Comparison of ENCODE assay signal across 23 mouse cellular contexts in genomic region chr5:120624427-120624826, GRCm38 (mm10). TPM values are rescaled to one million over a fixed set of nuclear protein-coding genes. Genes with fewer than 3 reads are reported as not detected.
"Had no signal": no experiment of that assay in that cellular context is flagged by ENCODE, and none has a peak within 500 bp of the region (broad histone marks: within the 10 kb centered on the region; RNA-seq: fewer than 3 reads in every experiment).

No protein-coding gene starts in this region.

- H3K9ac ChIP-seq: lung, embryonic 14.5 days; midbrain, embryonic 12.5 days; neural tube, embryonic 13.5 days; neural tube, embryonic 15.5 days had no signal

- H3K4me3 ChIP-seq: midbrain, embryonic 10.5 days; midbrain, embryonic 12.5 days; myocyte; neural tube, embryonic 13.5 days; neural tube, embryonic 15.5 days had no signal

- H3K27me3 ChIP-seq: neural tube, embryonic 15.5 days had no signal

- DNase-seq: lung, embryonic 14.5 days; lung, postnatal 10 days; lung, postnatal 4 days; midbrain, embryonic 14.5 days; retina, postnatal 1 day; right cerebral cortex, adult 18-20 months; right cerebral cortex, postnatal 25 days; right cerebral cortex, postnatal 4 days; spleen, adult 18-20 months; thymus, adult 18-20 months; thymus, postnatal 14 days had no signal

- H3K4me2 ChIP-seq: lung, embryonic 14.5 days; midbrain, embryonic 12.5 days; neural tube, embryonic 13.5 days; neural tube, embryonic 15.5 days had no signal

- H3K9me3 ChIP-seq: midbrain, embryonic 10.5 days; midbrain, embryonic 12.5 days; neural tube, embryonic 13.5 days; neural tube, embryonic 15.5 days had no signal

- ATAC-seq: midbrain, embryonic 16.5 days had no signal

- H3K27ac ChIP-seq: midbrain, embryonic 10.5 days; midbrain, embryonic 12.5 days; neural tube, embryonic 13.5 days; neural tube, embryonic 15.5 days had no signal

RNA-seq across cellular contexts. Expression of gene Cfap73, which starts 9.6 kb away (rescaled TPM):
- total RNA-seq: megakaryocyte, adult 5-6 weeks; megakaryocyte-erythroid progenitor cell, adult 5-6 weeks had no signal
- polyA plus RNA-seq: lung, embryonic 14.5 days; midbrain, embryonic 10.5 days; midbrain, embryonic 12.5 days; midbrain, embryonic 14.5 days; myocyte; neural tube, embryonic 11.5 days; neural tube, embryonic 13.5 days; small intestine, adult 2 months; stomach, embryonic 14.5 days; stomach, embryonic 16.5 days had no signal

RNA-seq across cellular contexts. Expression of gene Rasal1, which starts 24.2 kb away (rescaled TPM):
- total RNA-seq: megakaryocyte, adult 5-6 weeks; megakaryocyte-erythroid progenitor cell, adult 5-6 weeks had no signal
- polyA plus RNA-seq: lung, embryonic 14.5 days; midbrain, embryonic 12.5 days; neural tube, embryonic 11.5 days had no signal
